Mouse (Mus musculus) cerebellum, adult 2 months (tissue): ENCODE measurements around the gene Opa3. TPM values are rescaled to one million over a fixed set of nuclear protein-coding genes. Genes with fewer than 3 reads are reported as not detected.

Experiments
- DNase-seq, 2 experiments: peaks; one replicate each; pipeline ENCODE4 v3.0.0; 2021
- H3K27ac ChIP-seq: fragments of 200-500 bp; 2 replicates; pipeline ENCODE4 v1.5.1; 2012; ENCODE audit warnings: low read length, control low read depth, inconsistent platforms; ENCODE audit not compliant: insufficient read depth
- H3K27me3 ChIP-seq: fragments of 200-500 bp; 2 replicates; pipeline ENCODE4 v1.6.1; 2012; ENCODE audit warnings: inconsistent platforms, mild to moderate bottlenecking, low read length, moderate library complexity; ENCODE audit not compliant: control insufficient read depth, insufficient read depth
- H3K4me1 ChIP-seq: fragments of 200-500 bp; 2 replicates; pipeline ENCODE4 v1.6.1; 2011; ENCODE audit warnings: low read length; ENCODE audit not compliant: control insufficient read depth, insufficient read depth
- H3K4me3 ChIP-seq: fragments of 200-500 bp; replicated peaks from 2 replicates; pipeline ENCODE3; 2011; ENCODE audit warnings: mild to moderate bottlenecking, low read depth, low read length, control low read depth; ENCODE audit not compliant: insufficient read depth
- CTCF ChIP-seq: fragments of 200-500 bp; IDR thresholded peaks from 2 replicates; pipeline ENCODE4 v1.5.1; 2011; ENCODE audit warnings: low read depth, mild to moderate bottlenecking, control low read depth, low read length, moderate library complexity, borderline replicate concordance; ENCODE audit not compliant: insufficient read depth
- POLR2A ChIP-seq: fragments of 200-500 bp; IDR thresholded peaks from 2 replicates; pipeline ENCODE4 v1.6.1; 2011; ENCODE audit warnings: low read length, control low read depth, borderline replicate concordance; ENCODE audit not compliant: insufficient read depth
- WGBS: fragments of 180-500 bp; shearing (Covaris S2); methylation state at CpG from one replicate; pipeline ENCODE4 v1.1.7; 2018; 5-methylcytosine and 5-hydroxymethylcytosine counted together
- polyA plus RNA-seq: library from polyadenylated mRNA; depleted of rRNA; stranded (reverse); fragments of >200 nt; gene quantifications from 2 replicates; pipeline ENCODE4 v1.2.3, GENCODE M21; 2012

The Opa3 gene
- polyA plus RNA-seq, 1 experiment, result 40.1 TPM

DNA sequence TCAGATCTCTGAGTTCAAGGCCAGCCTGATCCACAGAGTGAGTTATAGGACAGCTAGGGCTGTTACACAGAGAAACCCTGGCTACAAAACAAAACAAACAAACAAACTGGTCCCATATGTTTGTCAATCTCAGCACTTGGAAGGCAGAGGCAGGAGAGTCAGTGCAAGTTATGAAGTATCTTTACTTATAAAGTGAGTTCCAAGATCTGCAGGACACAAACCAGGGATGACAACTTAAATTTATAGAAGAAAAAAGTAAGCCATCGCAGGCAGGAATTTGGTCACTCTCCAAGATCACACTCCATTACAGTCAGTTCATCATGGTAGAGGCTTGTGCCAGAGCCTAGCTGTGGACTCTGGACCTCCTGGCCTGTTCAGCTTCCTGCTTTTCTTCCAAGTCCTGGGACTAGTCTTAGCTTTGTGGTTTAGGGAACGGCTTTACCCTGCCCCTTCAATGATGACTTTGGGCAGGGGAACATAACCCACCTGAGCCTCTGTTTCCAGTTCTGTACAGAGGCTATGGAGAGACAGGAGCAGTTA, 2.0 kb downstream of the Opa3 start:
- no peak overlapping the region for H3K4me3 ChIP-seq
- H3K4me1 ChIP-seq, result peaks cover 6% of the 10 kb centered on the region; the same call in 1 of the 2 replicates
- TF ChIP-seq POLR2A (no peak), CTCF (no peak)
- no peak overlapping the region for H3K27ac ChIP-seq
- WGBS, result 82% methylated on average over 2 of the region's 2 CpGs
- H3K27me3 ChIP-seq, result no peaks in the 10 kb centered on the region
- no peak for DNase-seq

DNA sequence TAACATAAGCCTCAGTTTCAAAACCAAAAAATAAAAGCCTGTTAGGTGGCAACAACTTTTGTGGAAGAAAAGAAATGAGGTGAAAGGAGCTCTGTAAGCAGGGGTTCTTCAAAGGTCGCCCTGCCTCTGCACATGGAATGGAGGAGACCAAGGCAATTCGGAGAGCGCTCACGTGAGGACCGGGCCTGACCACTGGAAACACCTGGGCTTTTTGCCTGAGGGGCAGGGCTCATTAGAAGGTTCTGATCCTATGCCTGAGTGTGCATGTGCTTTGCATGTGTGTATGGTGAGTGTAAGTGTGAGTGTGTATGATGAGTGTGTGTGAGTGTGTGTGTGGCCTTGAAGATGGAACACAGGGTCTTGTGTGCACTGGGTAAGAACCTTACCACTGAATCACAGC, 2.8 kb downstream of the Opa3 start:
- TF ChIP-seq POLR2A (no peak), CTCF (no peak)
- WGBS, result 94% methylated on average over 5 of the region's 5 CpGs
- no peak overlapping the region for H3K4me3 ChIP-seq

DNA sequence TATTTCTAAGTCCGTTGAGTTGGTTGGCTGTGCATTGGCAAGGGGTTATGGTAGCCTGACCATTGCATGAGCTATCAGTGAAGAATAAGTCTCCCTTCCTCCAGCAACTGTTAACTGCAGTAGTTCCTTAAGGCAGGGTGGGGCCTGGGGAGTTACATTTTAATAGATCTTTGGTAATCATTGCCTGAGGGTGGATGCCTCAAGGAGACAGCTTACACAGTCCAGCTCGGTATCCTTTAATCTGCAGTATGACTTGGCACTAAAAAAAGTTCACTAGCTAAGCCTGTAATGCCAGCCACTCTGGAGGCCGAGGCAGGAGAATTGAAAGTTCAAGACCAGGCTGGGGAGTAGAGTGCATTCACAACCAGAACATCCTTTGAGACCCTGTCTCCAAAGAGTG, 3.7 kb downstream of the Opa3 start:
- DNase-seq, result no peak
- Histone ChIP-seq H3K27me3 (no peaks in the 10 kb centered on the region), H3K4me1 (peaks cover 10% of the 10 kb centered on the region; the same call in 1 of the 2 replicates), H3K27ac (no peak overlapping the region), H3K4me3 (no peak overlapping the region)
- TF ChIP-seq CTCF (no peak), POLR2A (no peak)
- 89% methylated on average over 3 of the region's 3 CpGs for WGBS

More for the DNA sequence above, 2.8 kb downstream of the Opa3 start:
- no peak for DNase-seq
- no peaks in the 10 kb centered on the region for H3K27me3 ChIP-seq
- no peak overlapping the region for H3K27ac ChIP-seq
- peaks cover 8% of the 10 kb centered on the region; the same call in 1 of the 2 replicates for H3K4me1 ChIP-seq

DNA sequence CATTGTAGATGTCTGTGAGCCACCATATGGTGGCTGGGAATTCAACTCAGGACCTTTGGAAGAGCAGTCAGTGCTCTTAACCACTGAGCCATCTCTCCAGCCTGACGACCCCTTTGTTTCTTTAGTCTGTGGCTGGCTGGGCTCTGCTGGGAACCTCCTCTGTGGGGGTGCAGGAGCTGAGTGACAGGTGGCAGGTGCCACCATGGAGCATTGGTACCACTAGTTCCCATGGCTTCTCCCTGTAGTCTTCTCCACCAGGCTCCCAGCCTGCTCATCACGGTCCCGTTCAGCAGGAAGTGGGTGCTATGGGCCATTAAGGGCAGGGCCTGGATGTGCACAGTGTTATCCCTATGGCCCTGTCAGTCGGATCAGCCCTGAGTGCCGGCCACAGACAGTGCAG, 6.5 kb downstream of the Opa3 start:
- H3K27me3 ChIP-seq, result no peaks in the 10 kb centered on the region
- H3K4me1 ChIP-seq, result peaks cover 7% of the 10 kb centered on the region; the same call in 1 of the 2 replicates
- TF ChIP-seq CTCF (no peak), POLR2A (no peak)
- no peak overlapping the region for H3K27ac ChIP-seq
- WGBS, result 64% methylated on average over 5 of the region's 5 CpGs
- no peak overlapping the region for H3K4me3 ChIP-seq
- DNase-seq, result no peak

DNA sequence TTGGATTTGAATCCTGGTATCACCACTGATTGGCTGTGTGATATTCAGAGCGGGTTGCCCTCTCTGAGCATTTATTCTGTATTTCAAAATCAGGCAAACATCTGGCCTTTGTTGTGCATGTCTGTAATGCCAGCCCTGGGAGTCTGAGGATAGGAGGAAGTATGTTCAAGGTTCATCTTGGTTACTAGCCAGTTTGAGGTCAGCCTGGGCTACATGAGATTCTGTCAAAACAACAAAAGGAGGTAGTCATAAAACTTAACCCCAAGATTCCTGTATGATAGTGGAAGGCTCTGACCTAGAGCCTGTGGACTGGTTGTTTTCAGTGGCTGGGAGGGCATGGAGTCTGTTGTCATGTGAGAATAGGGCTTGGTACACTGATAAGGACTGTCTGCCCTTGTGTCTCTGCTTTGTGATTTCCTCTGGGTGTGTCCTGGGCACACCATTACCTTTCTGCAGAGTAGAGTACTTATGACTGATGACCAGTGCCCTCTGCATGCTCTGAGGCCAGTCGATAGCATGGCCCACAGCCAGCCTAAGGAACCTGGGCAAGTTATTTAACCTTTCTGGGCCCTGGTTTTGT, 7.0 kb downstream of the Opa3 start:
- WGBS, result 82% methylated on average over 2 of the region's 2 CpGs
- H3K27me3 ChIP-seq, result no peaks in the 10 kb centered on the region
- no peak for TF ChIP-seq POLR2A
- no peak for DNase-seq
- peaks cover 7% of the 10 kb centered on the region; the same call in 1 of the 2 replicates for H3K4me1 ChIP-seq
- no peak overlapping the region for H3K27ac ChIP-seq
- H3K4me3 ChIP-seq, result no peak overlapping the region

DNA sequence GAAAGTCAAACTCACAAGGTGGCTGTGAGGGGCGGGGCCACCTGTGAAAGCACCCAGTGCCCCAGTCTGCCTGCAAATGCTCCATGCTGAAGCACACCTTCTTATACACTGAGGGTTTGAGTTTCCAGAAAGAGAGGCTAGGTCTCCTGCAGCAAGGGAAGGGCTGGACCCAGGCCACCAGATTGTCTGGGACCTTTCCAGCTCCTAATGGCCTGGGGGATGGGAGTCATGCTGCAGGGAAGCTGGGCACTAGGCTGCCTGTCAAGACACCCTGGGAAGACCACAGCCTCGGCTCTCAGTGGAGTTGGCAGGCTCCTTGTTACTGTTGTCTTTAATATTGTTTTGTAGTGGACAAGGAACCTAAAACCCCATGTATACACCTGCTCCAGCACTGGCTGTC, 8.3 kb downstream of the Opa3 start:
- 48% methylated on average over 2 of the region's 2 CpGs for WGBS
- no peak for DNase-seq
- H3K27ac ChIP-seq, result no peak overlapping the region

DNA sequence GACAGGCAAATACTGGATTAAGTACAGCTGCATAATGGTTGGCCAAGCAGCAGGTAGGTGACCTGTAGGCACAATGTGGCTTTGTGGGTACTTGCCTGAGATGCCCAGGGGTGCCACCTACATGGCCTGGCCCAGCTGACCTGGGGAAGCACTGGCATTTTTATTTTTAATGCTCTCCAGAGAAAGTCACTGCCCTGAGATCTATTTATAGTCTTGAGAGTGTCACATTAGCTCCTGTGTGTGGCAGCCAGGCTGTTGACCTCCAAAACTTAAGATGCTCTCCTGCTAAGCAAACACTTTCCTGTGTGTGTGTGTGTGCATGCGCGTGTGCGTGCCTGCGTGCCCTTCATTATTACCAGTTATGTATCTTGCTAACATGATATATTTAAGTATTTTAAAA, 10.2 kb downstream of the Opa3 start:
- Histone ChIP-seq H3K27me3 (no peaks in the 10 kb centered on the region), H3K4me1 (peaks cover 15% of the 10 kb centered on the region), H3K4me3 (no peak overlapping the region), H3K27ac (no peak overlapping the region)
- 97% methylated on average over 4 of the region's 4 CpGs for WGBS
- TF ChIP-seq CTCF (no peak), POLR2A (no peak)
- DNase-seq, result no peak

More for the DNA sequence above, 8.3 kb downstream of the Opa3 start:
- H3K4me3 ChIP-seq, result no peak overlapping the region
- TF ChIP-seq CTCF, result no peak
- no peak for TF ChIP-seq POLR2A
- H3K27me3 ChIP-seq, result no peaks in the 10 kb centered on the region
- H3K4me1 ChIP-seq, result peaks cover 14% of the 10 kb centered on the region

DNA sequence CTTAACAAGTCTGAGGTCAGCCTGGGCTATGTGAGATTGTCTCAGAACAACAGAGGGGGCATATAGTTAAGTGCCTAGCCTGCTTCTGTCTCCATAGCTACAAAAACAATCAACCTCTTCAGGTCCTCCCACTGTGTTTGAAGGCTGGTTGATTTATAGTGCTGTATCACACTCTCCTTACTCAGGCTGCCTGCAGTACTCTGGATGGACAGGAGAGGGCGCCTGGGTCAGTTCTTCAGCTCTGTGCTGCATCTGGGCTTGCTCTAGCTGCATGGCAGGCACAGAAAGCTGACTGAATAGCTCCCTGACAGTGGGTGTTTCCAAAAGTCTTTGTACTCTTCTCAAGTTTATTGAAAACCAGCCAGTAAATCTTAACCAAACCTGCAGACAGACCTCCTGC, 11.3 kb downstream of the Opa3 start:
- H3K27me3 ChIP-seq, result no peaks in the 10 kb centered on the region
- no peak overlapping the region for H3K4me3 ChIP-seq
- peak; percentile 85 to 93 for DNase-seq
- H3K4me1 ChIP-seq, result peaks cover 26% of the 10 kb centered on the region
- no peak overlapping the region for H3K27ac ChIP-seq
- WGBS, result 0% methylated on average over 1 of the region's 1 CpGs
- TF ChIP-seq CTCF (peak; percentile 98), POLR2A (no peak)
